Mouse (Mus musculus) small intestine, adult 2 months (tissue): ENCODE results near the gene Tuba3a. TPM values are rescaled to one million over a fixed set of nuclear protein-coding genes. Genes with fewer than 3 reads are reported as not detected.
"Not testable (repeated sequence)": the region's sequence is repeated elsewhere in the genome, so short reads cannot be mapped to it uniquely, and the experiment has no call there.

Experiments used
- H3K27ac ChIP-seq: fragments of 200-500 bp; 2 replicates; pipeline ENCODE4 v1.5.1; 2012; ENCODE audit warnings: low read depth, low read length, control low read depth, inconsistent platforms; ENCODE audit not compliant: insufficient read depth
- H3K27me3 ChIP-seq: fragments of 200-500 bp; 2 replicates; pipeline ENCODE4 v1.6.1; 2012; ENCODE audit warnings: mild to moderate bottlenecking, moderate library complexity, low read length, inconsistent platforms; ENCODE audit not compliant: control insufficient read depth, insufficient read depth
- H3K36me3 ChIP-seq: fragments of 200-500 bp; 2 replicates; pipeline ENCODE4 v1.6.1; 2012; ENCODE audit warnings: mild to moderate bottlenecking, low read length, control low read depth, inconsistent platforms; ENCODE audit not compliant: control insufficient read depth, insufficient read depth
- H3K4me1 ChIP-seq: fragments of 200-500 bp; 2 replicates; pipeline ENCODE4 v1.6.1; 2012; ENCODE audit warnings: low read length, inconsistent platforms, mixed read lengths; ENCODE audit not compliant: control insufficient read depth, insufficient read depth, insufficient read length
- H3K4me3 ChIP-seq: fragments of 200-500 bp; 2 replicates; pipeline ENCODE4 v1.5.1; 2012; ENCODE audit warnings: low read depth, mild to moderate bottlenecking, control low read depth, inconsistent platforms, low read length, moderate library complexity
- CTCF ChIP-seq: fragments of 200-500 bp; IDR thresholded peaks from 2 replicates; pipeline ENCODE4 v1.5.1; 2012; ENCODE audit warnings: low read depth, mild to moderate bottlenecking, control low read depth, inconsistent platforms, low read length, moderate library complexity, mixed read lengths; ENCODE audit not compliant: insufficient replicate concordance, insufficient read length; ENCODE audit errors: extremely low read depth
- POLR2A ChIP-seq: fragments of 200-500 bp; IDR thresholded peaks from 2 replicates; pipeline ENCODE4 v1.6.1; 2012; ENCODE audit warnings: low read depth, mild to moderate bottlenecking, control low read depth, inconsistent platforms, low read length, moderate library complexity
- WGBS: fragments of 180-500 bp; shearing (Covaris S2); methylation state at CpG from one replicate; pipeline ENCODE4 v1.1.7; 2018; 5-methylcytosine and 5-hydroxymethylcytosine counted together
- polyA plus RNA-seq: library from polyadenylated mRNA; depleted of rRNA; stranded (reverse); fragments of >200 nt; gene quantifications from 2 replicates; pipeline ENCODE4 v1.2.3, GENCODE M21; 2012

Gene Tuba3a
- polyA plus RNA-seq, 1 experiment = not detected

GRCm38 (mm10) chr6:125272228-125272785 lies 13.5 kb downstream of the Tuba3a start:
- WGBS = 72% methylated on average over 10 of the region's 10 CpGs
- Histone ChIP-seq H3K4me1 (peaks cover 6% of the 10 kb centered on the region), H3K36me3 (no peaks in the 10 kb centered on the region), H3K4me3 (no peak overlapping the region), H3K27me3 (no peaks in the 10 kb centered on the region), H3K27ac (0 out of 2 replicates have a peak overlapping the region, but pooled peaks have one; percentile 7)
- TF ChIP-seq POLR2A = no peak
- no peak for TF ChIP-seq CTCF

GRCm38 (mm10) chr6:125271455-125272227 lies 14.2 kb downstream of the Tuba3a start:
- 14% methylated on average over 17 of the region's 17 CpGs for WGBS
- Histone ChIP-seq H3K27ac (peak overlapping the region; percentile 60), H3K4me3 (peak overlapping the region; percentile 37), H3K36me3 (no peaks in the 10 kb centered on the region), H3K27me3 (no peaks in the 10 kb centered on the region), H3K4me1 (peaks cover 6% of the 10 kb centered on the region)
- TF ChIP-seq POLR2A (peak; percentile 24; the same call in 1 of the 2 replicates), CTCF (peak; percentile 94)

GRCm38 (mm10) chr6:125268799-125269198 lies 17.0 kb downstream of the Tuba3a start:
- 34% methylated on average over 6 of the region's 6 CpGs for WGBS
- H3K27ac ChIP-seq = no peak overlapping the region

DNA sequence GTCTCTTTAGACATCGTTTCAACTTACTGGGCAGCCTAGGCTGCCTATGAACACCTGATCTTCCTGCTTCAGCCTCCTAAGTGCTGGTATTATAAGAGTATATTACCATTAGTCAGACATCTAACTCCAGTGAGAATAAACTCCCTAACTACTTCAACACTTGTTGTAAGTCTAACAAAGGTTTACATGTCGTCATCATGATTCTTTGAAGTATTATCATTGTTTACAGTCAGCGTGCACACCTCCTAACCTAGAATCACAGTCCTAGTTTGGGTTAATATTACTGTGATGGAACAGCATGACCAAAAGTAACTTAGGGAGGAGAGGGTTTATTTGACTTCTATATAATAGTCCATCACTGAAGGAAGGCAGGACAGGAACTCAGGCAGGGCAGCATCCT lies 18.4 kb downstream of the Tuba3a start:
- WGBS = 67% methylated on average over 3 of the region's 3 CpGs

More at GRCm38 (mm10) chr6:125268799-125269198, 17.0 kb downstream of the Tuba3a start:
- Histone ChIP-seq H3K36me3 (no peaks in the 10 kb centered on the region), H3K4me1 (peaks cover 6% of the 10 kb centered on the region; the same call in 1 of the 2 replicates), H3K4me3 (no peak overlapping the region), H3K27me3 (no peaks in the 10 kb centered on the region)
- TF ChIP-seq POLR2A (no peak), CTCF (no peak)

GRCm38 (mm10) chr6:125266600-125266999 lies 19.2 kb downstream of the Tuba3a start:
- H3K4me3 ChIP-seq, H3K36me3 ChIP-seq, H3K27me3 ChIP-seq, H3K27ac ChIP-seq, H3K4me1 ChIP-seq: not testable (repeated sequence)
- 51% methylated on average over 6 of the region's 6 CpGs for WGBS

More for the DNA sequence above, 18.4 kb downstream of the Tuba3a start:
- Histone ChIP-seq H3K4me1 (peaks cover 6% of the 10 kb centered on the region; the same call in 1 of the 2 replicates), H3K4me3 (no peak overlapping the region), H3K36me3 (no peaks in the 10 kb centered on the region), H3K27me3 (no peaks in the 10 kb centered on the region), H3K27ac (no peak overlapping the region)
- TF ChIP-seq CTCF (no peak), POLR2A (no peak)

- Histone ChIP-seq H3K4me1 (no peaks in the 10 kb centered on the region), H3K27ac (no peak overlapping the region), H3K4me3 (no peak overlapping the region), H3K36me3 (no peaks in the 10 kb centered on the region), H3K27me3 (no peaks in the 10 kb centered on the region)
- WGBS = 79% methylated on average over 13 of the region's 13 CpGs
- no peak for TF ChIP-seq CTCF
- no peak for TF ChIP-seq POLR2A
These were observed 19.8 kb downstream of the Tuba3a start for GRCm38 (mm10) chr6:125266091-125266490.

DNA sequence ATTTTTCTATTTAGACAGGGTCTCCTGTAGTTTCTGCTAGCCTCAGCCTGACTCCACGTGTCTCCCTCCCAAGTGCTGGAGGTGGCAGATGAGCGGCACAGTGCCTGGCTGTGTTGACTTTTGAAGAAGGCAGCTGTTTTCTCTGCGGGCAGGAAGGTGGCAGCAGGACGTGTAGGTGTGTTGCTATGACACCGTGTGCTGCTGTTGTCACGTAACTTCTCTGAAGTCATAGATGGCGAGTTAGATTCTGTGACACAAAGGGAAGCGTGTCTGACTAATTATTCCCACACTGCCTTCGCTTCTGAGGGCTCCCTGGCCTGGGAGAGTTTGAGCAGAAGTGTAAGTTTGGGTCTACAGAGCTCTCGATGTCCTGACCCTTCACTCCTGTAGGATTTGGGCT lies 20.6 kb downstream of the Tuba3a start:
- TF ChIP-seq CTCF (no peak), POLR2A (no peak)
- no peak overlapping the region for H3K4me3 ChIP-seq
- no peak overlapping the region for H3K27ac ChIP-seq
- 32% methylated on average over 10 of the region's 10 CpGs for WGBS
- no peaks in the 10 kb centered on the region for H3K36me3 ChIP-seq
- no peaks in the 10 kb centered on the region for H3K27me3 ChIP-seq
- no peaks in the 10 kb centered on the region for H3K4me1 ChIP-seq

- Histone ChIP-seq H3K27me3 (no peaks in the 10 kb centered on the region), H3K4me1 (no peaks in the 10 kb centered on the region), H3K27ac (no peak overlapping the region), H3K4me3 (no peak overlapping the region), H3K36me3 (no peaks in the 10 kb centered on the region)
- no peak for TF ChIP-seq POLR2A
- no peak for TF ChIP-seq CTCF
- WGBS = 78% methylated on average over 9 of the region's 9 CpGs
These were observed 21.6 kb downstream of the Tuba3a start for GRCm38 (mm10) chr6:125264219-125264618.
